Mouse (Mus musculus) heart, adult 9 months (tissue): Measurements from ENCODE around the gene Nuak2.
"Not testable (repeated sequence)": the region's sequence is repeated elsewhere in the genome, so short reads cannot be mapped to it uniquely, and the experiment has no call there.

Source experiments
- DNase-seq, 2 experiments: peaks; one replicate each; pipeline ENCODE4 v3.0.0; 2022; ENCODE audit warnings: low spot score in 2 of 2

Gene Nuak2

GRCm38 (mm10) chr1:132315889-132316624 lies at the start of gene Nuak2:
Gene Nuak2 (plus strand): TSS chr1:132316126.
- peak; percentile 90 to 93 for DNase-seq

GRCm38 (mm10) chr1:132266791-132267557 lies 49.0 kb upstream of the Nuak2 start:
- no peak for DNase-seq

GRCm38 (mm10) chr1:132267959-132268358 lies 48.0 kb upstream of the Nuak2 start:
- no peak for DNase-seq

GRCm38 (mm10) chr1:132268418-132269060 lies 47.4 kb upstream of the Nuak2 start:
- no peak for DNase-seq

- DNase-seq = no peak
Observed at GRCm38 (mm10) chr1:132271237-132271636, 44.7 kb upstream of the Nuak2 start.

- DNase-seq = no peak
Observed at GRCm38 (mm10) chr1:132276694-132277093, 39.2 kb upstream of the Nuak2 start.

- DNase-seq = no peak
Observed at GRCm38 (mm10) chr1:132277124-132277523, 38.8 kb upstream of the Nuak2 start.

GRCm38 (mm10) chr1:132280636-132281035 lies 35.3 kb upstream of the Nuak2 start:
- DNase-seq = not testable (repeated sequence)

GRCm38 (mm10) chr1:132281523-132282176 lies 34.3 kb upstream of the Nuak2 start:
- DNase-seq = no peak

- no peak for DNase-seq
Observed at GRCm38 (mm10) chr1:132282177-132282536, 33.8 kb upstream of the Nuak2 start.

GRCm38 (mm10) chr1:132283018-132283417 lies 32.9 kb upstream of the Nuak2 start:
- no peak for DNase-seq

- no peak for DNase-seq
Observed at GRCm38 (mm10) chr1:132286735-132287134, 29.2 kb upstream of the Nuak2 start.

- no peak for DNase-seq
Observed at GRCm38 (mm10) chr1:132287445-132287844, 28.5 kb upstream of the Nuak2 start.

- no peak for DNase-seq
Observed at GRCm38 (mm10) chr1:132287991-132288451, 27.9 kb upstream of the Nuak2 start.

GRCm38 (mm10) chr1:132289965-132290364 lies 26.0 kb upstream of the Nuak2 start:
- no peak for DNase-seq

- no peak for DNase-seq
Observed at GRCm38 (mm10) chr1:132290921-132291675, 24.8 kb upstream of the Nuak2 start.

- DNase-seq = no peak
Observed at GRCm38 (mm10) chr1:132291706-132292105, 24.2 kb upstream of the Nuak2 start.

GRCm38 (mm10) chr1:132292318-132293129 lies 23.4 kb upstream of the Nuak2 start:
- DNase-seq = no peak

GRCm38 (mm10) chr1:132295506-132295905 lies 20.4 kb upstream of the Nuak2 start:
- DNase-seq = no peak

GRCm38 (mm10) chr1:132296051-132296450 lies 19.9 kb upstream of the Nuak2 start:
- DNase-seq = no peak
